Mouse (Mus musculus) heart, adult 2 months (tissue): ENCODE data around the gene Tacr2. TPM values are rescaled to one million over a fixed set of nuclear protein-coding genes. Genes with fewer than 3 reads are reported as not detected.

Experiments used
- DNase-seq, 2 experiments: peaks; one replicate each; pipeline ENCODE4 v3.0.0; 2021
- H3K27ac ChIP-seq: fragments of 200-600 bp; 2 replicates; pipeline ENCODE4 v1.8.1; 2022
- H3K27me3 ChIP-seq: fragments of 200-500 bp; 2 replicates; pipeline ENCODE4 v1.6.1; 2012; ENCODE audit warnings: mild to moderate bottlenecking, low read length, inconsistent platforms, mixed read lengths; ENCODE audit not compliant: control insufficient read depth, insufficient read depth
- H3K36me3 ChIP-seq: fragments of 200-500 bp; 2 replicates; pipeline ENCODE4 v1.6.1; 2012; ENCODE audit warnings: low read length, inconsistent platforms; ENCODE audit not compliant: control insufficient read depth, insufficient read depth
- H3K4me1 ChIP-seq: fragments of 200-500 bp; 2 replicates; pipeline ENCODE4 v1.6.1; 2011; ENCODE audit warnings: low read length; ENCODE audit not compliant: control insufficient read depth, insufficient read depth
- H3K4me3 ChIP-seq: fragments of 200-600 bp; 2 replicates; pipeline ENCODE4 v1.8.1; 2022
- H3K79me2 ChIP-seq: fragments of 200-500 bp; replicated peaks from 2 replicates; pipeline ENCODE4 v1.6.1; 2012; ENCODE audit warnings: mild to moderate bottlenecking, inconsistent platforms, low read length, moderate library complexity, mixed read lengths; ENCODE audit not compliant: control insufficient read depth, insufficient read depth
- H3K9ac ChIP-seq: fragments of 200-500 bp; 2 replicates; pipeline ENCODE4 v1.6.1; 2012; ENCODE audit warnings: low read depth, mild to moderate bottlenecking, control low read depth, inconsistent platforms, low read length, mixed read lengths
- CTCF ChIP-seq: fragments of 200-600 bp; IDR thresholded peaks from 2 replicates; pipeline ENCODE4 v1.8.1; 2022; ENCODE audit warnings: antibody characterized with exemption, mild to moderate bottlenecking, moderate library complexity
- EP300 ChIP-seq: fragments of 200-500 bp; IDR thresholded peaks from 2 replicates; pipeline ENCODE4 v1.6.1; 2011; ENCODE audit warnings: low read depth, low read length, control low read depth; ENCODE audit not compliant: insufficient read depth
- POLR2A ChIP-seq: fragments of 200-500 bp; IDR thresholded peaks from 2 replicates; pipeline ENCODE4 v1.6.1; 2011; ENCODE audit warnings: mild to moderate bottlenecking, low read depth, low read length, control low read depth; ENCODE audit not compliant: insufficient read depth
- WGBS: fragments of 180-500 bp; shearing (Covaris S2); methylation state at CpG from one replicate; pipeline ENCODE4 v1.1.7; 2018; 5-methylcytosine and 5-hydroxymethylcytosine counted together
- intact Hi-C: fragments of 180-260 bp; cut with DNase I; formaldehyde crosslinking; loops from one replicate; pipeline ENCODE4 v1.15.1; 2025
- polyA plus RNA-seq: library from polyadenylated mRNA; depleted of rRNA; stranded (reverse); fragments of >200 nt; gene quantifications from 2 replicates; pipeline ENCODE4 v1.2.3, GENCODE M21; 2012
- total RNA-seq, 2 experiments: library from RNA; stranded (reverse); gene quantifications; 2 replicates each; pipeline ENCODE4 v1.2.3; 2021

The Tacr2 gene
- total and polyA plus RNA-seq, 3 experiments, result not detected

DNA sequence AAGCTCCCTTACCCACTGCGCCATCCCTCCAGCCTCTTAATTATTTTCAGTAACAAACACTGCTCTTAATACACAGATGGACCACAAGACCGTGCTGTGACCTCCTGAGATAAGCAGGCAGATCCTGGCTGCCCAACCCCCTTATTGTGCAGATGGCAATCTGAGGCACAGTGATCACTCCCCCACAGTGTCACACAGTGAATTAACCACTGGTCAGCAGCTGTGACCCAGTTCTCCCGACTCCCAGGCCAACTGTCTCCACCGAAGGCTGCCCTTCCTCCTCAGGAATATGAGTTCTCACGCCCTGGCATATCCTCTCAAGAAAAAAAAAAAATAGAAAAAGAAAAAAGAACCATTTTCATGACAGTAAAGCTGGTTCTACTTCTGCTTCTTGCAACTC, 35.6 kb upstream of the Tacr2 start:
- peak in 1 of 2 experiments; percentile 28 for DNase-seq

DNA sequence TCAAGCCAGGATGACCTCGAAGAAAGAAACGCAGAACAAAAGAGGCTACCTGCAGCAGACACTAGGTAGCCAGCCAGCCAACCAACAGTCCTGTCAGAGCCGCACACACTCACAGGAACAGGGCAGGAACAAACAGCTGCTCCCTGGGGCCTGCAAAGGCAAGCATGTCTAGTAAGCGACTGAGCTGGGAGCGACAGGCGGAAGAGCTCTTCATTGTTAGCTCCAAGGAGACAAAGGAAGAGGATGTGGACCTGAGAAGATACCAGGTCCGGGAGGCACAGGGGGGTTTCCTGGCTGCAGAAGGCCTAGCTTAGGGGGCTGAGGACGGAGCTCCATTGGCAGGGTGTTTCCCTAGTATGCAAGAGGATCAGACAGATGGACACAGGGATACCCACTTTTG, 35.0 kb upstream of the Tacr2 start:
- Histone ChIP-seq H3K79me2 (no peaks in the 10 kb centered on the region), H3K4me3 (no peak overlapping the region), H3K4me1 (peaks cover 18% of the 10 kb centered on the region), H3K36me3 (no peaks in the 10 kb centered on the region; the same call in 1 of the 2 replicates), H3K27ac (peak overlapping the region; percentile 84), H3K9ac (no peak overlapping the region), H3K27me3 (no peaks in the 10 kb centered on the region)
- peak; percentile 61 to 70 for DNase-seq
- intact Hi-C loops, result loop anchor here (1.0 kb wide), 1 partner anchor 14 kb away; the partner anchor contains the start of gene Tspan15
- peak; percentile 46; the same call in 1 of the 2 replicates for TF ChIP-seq POLR2A
- TF ChIP-seq CTCF, result no peak
- peak; percentile 82 for TF ChIP-seq EP300
- WGBS, result 47% methylated on average over 8 of the region's 8 CpGs

More for the DNA sequence above, 35.6 kb upstream of the Tacr2 start:
- H3K79me2 ChIP-seq, result no peaks in the 10 kb centered on the region
- no peak overlapping the region for H3K9ac ChIP-seq
- H3K4me1 ChIP-seq, result peaks cover 19% of the 10 kb centered on the region
- H3K36me3 ChIP-seq, result no peaks in the 10 kb centered on the region; the same call in 1 of the 2 replicates
- no peak for TF ChIP-seq EP300
- no peak for TF ChIP-seq POLR2A
- TF ChIP-seq CTCF, result no peak
- intact Hi-C loops, result no loop called here
- no peak overlapping the region for H3K4me3 ChIP-seq
- 33% methylated on average over 5 of the region's 5 CpGs for WGBS
- no peaks in the 10 kb centered on the region for H3K27me3 ChIP-seq
- peak overlapping the region; percentile 84 for H3K27ac ChIP-seq

DNA sequence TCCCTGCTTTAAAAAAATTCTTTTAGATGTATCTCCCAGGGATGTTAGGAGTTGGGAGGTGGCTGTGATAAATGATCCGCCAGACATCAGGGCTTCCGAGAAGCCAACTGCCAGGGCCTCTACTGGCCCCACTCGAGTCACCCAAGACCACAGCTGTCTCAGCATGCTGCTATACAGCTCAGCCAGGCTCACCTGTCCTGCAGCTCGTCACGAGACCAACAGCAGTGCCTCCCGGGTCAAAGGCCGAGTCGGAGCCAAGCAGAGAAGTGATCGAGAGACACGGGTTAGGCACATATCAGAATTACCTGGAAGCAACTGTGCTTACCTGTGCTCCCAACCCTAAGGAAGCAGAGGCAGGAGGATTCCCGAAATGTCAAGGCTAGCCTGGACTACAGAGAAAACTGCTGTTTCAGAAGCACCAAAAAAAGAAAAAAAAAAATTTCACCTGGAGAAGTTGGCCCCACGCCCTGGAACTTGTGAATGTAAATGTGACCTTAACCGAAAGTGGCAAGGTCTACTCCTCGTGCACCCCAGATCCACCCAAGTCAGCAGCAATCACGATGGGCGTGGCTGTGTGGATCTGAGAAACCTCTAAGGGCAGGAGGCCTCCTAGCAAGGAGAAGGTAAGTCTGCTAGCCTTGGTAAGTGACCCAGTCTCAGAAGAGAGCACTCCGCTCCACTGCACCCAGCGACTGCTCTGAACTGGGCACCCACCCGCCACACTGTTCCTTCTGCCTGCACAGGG, 34.0 kb upstream of the Tacr2 start:
- TF ChIP-seq POLR2A (no peak), CTCF (no peak), EP300 (no peak)

GRCm38 (mm10) chr10:62218789-62219172, 33.5 kb upstream of the Tacr2 start:
- H3K79me2 ChIP-seq, result no peaks in the 10 kb centered on the region
- no peak overlapping the region for H3K9ac ChIP-seq
- DNase-seq, result peak in 1 of 2 experiments; percentile 34
- H3K36me3 ChIP-seq, result no peaks in the 10 kb centered on the region; the same call in 1 of the 2 replicates
- WGBS, result 46% methylated on average over 7 of the region's 7 CpGs
- TF ChIP-seq CTCF (no peak), POLR2A (no peak), EP300 (no peak)
- H3K4me3 ChIP-seq, result no peak overlapping the region
- H3K4me1 ChIP-seq, result peaks cover 17% of the 10 kb centered on the region
- intact Hi-C loops, result no loop called here
- H3K27me3 ChIP-seq, result no peaks in the 10 kb centered on the region
- H3K27ac ChIP-seq, result peak overlapping the region; percentile 84

More for the DNA sequence above, 34.0 kb upstream of the Tacr2 start:
- H3K79me2 ChIP-seq, result no peaks in the 10 kb centered on the region
- WGBS, result 82% methylated on average over 19 of the region's 19 CpGs
- no peak overlapping the region for H3K9ac ChIP-seq
- H3K4me3 ChIP-seq, result no peak overlapping the region
- peaks cover 18% of the 10 kb centered on the region for H3K4me1 ChIP-seq
- intact Hi-C loops, result no loop called here
- no peaks in the 10 kb centered on the region for H3K27me3 ChIP-seq
- no peaks in the 10 kb centered on the region; the same call in 1 of the 2 replicates for H3K36me3 ChIP-seq
- H3K27ac ChIP-seq, result peak overlapping the region; percentile 84
- no peak for DNase-seq

- Histone ChIP-seq H3K9ac (no peak overlapping the region), H3K36me3 (no peaks in the 10 kb centered on the region; the same call in 1 of the 2 replicates), H3K4me1 (peaks cover 19% of the 10 kb centered on the region), H3K27me3 (no peaks in the 10 kb centered on the region), H3K27ac (no peak overlapping the region), H3K79me2 (no peaks in the 10 kb centered on the region), H3K4me3 (no peak overlapping the region)
- WGBS, result 75% methylated on average over 8 of the region's 8 CpGs
- TF ChIP-seq CTCF (no peak), EP300 (no peak)
- DNase-seq, result no peak
- intact Hi-C loops, result no loop called here
These were observed 31.3 kb upstream of the Tacr2 start for GRCm38 (mm10) chr10:62220732-62221514.

DNA sequence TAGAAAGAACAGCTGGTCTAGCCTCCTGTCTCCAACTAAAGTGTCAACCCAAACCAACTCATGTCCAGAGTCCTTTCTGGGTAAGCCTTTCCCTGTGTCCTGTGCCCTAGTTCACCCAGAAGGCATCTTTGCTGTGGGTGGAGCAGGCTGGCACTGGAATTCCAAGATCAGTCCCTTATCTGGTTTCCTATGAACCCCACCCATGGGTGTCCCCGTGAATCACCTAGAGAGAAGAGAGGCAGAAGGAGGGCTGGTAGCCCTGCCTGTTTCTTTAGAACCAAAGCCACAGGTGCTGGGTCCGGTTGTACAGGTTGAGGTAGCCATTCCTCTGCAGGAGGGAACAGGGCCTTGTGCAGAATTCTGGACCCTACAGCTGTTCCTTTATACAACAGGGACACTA, 30.6 kb upstream of the Tacr2 start:
- no peak overlapping the region for H3K9ac ChIP-seq
- H3K4me1 ChIP-seq, result peaks cover 17% of the 10 kb centered on the region
- 85% methylated on average over 2 of the region's 2 CpGs for WGBS
- TF ChIP-seq POLR2A, result no peak
- no peak for TF ChIP-seq EP300
- no peak for TF ChIP-seq CTCF
- intact Hi-C loops, result no loop called here
- no peaks in the 10 kb centered on the region; the same call in 1 of the 2 replicates for H3K36me3 ChIP-seq
- H3K27me3 ChIP-seq, result no peaks in the 10 kb centered on the region
- no peak overlapping the region for H3K27ac ChIP-seq
- no peak for DNase-seq
- H3K79me2 ChIP-seq, result no peaks in the 10 kb centered on the region
- no peak overlapping the region for H3K4me3 ChIP-seq
